Mouse (Mus musculus) liver, postnatal 0 days (tissue): Measurements from ENCODE around the gene Grin2d.

Experiments
- CTCF ChIP-seq: sonication (generic); IDR thresholded peaks from 2 replicates; pipeline ENCODE4 v1.5.1; 2016; ENCODE audit warnings: antibody characterized with exemption, low read depth
- EP300 ChIP-seq: IDR thresholded peaks from 2 replicates; pipeline ENCODE4 v1.6.1; 2016; ENCODE audit warnings: antibody characterized with exemption, low read depth, mild to moderate bottlenecking

DNA sequence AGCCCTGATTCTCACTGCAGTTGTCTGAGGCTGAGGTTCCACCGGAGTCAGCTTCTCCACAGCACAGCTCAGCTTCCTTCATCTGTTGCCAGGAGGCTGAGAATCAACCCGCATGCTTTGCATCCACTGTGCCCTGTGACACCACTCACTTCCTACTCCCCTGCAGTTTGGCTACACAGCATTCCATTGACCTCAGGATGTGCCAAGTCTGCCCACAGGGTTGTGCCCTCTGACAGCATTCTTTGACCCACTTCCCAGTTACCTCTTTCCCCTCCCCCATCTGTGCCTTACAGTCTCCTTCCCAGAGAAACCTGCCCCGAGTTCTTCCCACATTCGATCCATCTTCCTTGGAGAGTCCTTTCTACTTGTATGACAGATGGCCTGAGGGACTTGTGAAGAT lies 95.9 kb downstream of the Grin2d start:
- no peak for TF ChIP-seq CTCF
- no peak for TF ChIP-seq EP300
